Mouse (Mus musculus) midbrain, embryonic 13.5 days (tissue): ENCODE measurements around the gene Dkc1. TPM values are rescaled to one million over a fixed set of nuclear protein-coding genes. Genes with fewer than 3 reads are reported as not detected.

Experiments
- ATAC-seq: fragments of 200-750 bp; cut with Nextera tagmentation; 2 replicates; pipeline ENCODE4 v1.8.0; 2017; ENCODE audit warnings: mild to moderate bottlenecking, moderate TSS enrichment, moderate library complexity
- H3K27ac ChIP-seq: fragments of 300-500 bp; sonication (generic); 2 replicates; pipeline ENCODE4 v1.5.1; 2015; ENCODE audit warnings: inconsistent platforms, mild to moderate bottlenecking, moderate library complexity
- H3K27me3 ChIP-seq: fragments of 300-500 bp; sonication (generic); 2 replicates; pipeline ENCODE4 v1.6.1; 2015; ENCODE audit warnings: mild to moderate bottlenecking, inconsistent platforms
- H3K36me3 ChIP-seq: fragments of 300-500 bp; sonication (generic); 2 replicates; pipeline ENCODE4 v1.6.1; 2015; ENCODE audit warnings: mild to moderate bottlenecking, inconsistent platforms
- H3K4me1 ChIP-seq: fragments of 300-500 bp; sonication (generic); replicated peaks from 2 replicates; pipeline ENCODE4 v1.6.1; 2015; ENCODE audit warnings: inconsistent platforms
- H3K4me2 ChIP-seq: fragments of 300-500 bp; sonication (generic); replicated peaks from 2 replicates; pipeline ENCODE4 v1.6.1; 2015; ENCODE audit warnings: moderate library complexity, mild to moderate bottlenecking, inconsistent platforms
- H3K4me3 ChIP-seq: fragments of 300-500 bp; sonication (generic); replicated peaks from 2 replicates; pipeline ENCODE4 v1.5.1; 2015; ENCODE audit warnings: mild to moderate bottlenecking, inconsistent platforms
- H3K9ac ChIP-seq: fragments of 300-500 bp; sonication (generic); replicated peaks from 2 replicates; pipeline ENCODE4 v1.6.1; 2015; ENCODE audit warnings: mild to moderate bottlenecking, inconsistent platforms
- H3K9me3 ChIP-seq: fragments of 300-500 bp; sonication (generic); 2 replicates; pipeline ENCODE4 v1.6.1; 2016; ENCODE audit warnings: mild to moderate bottlenecking, inconsistent platforms
- WGBS: fragments of 180-500 bp; shearing (Covaris S2); methylation state at CpG from one replicate; pipeline ENCODE4 v1.1.7; 2015; 5-methylcytosine and 5-hydroxymethylcytosine counted together
- polyA plus RNA-seq: library from polyadenylated mRNA; unstranded; fragments of >200 nt; fragmentation: Nextera tagmentation; extraction: Ambion mirVana; gene quantifications from 2 replicates; pipeline ENCODE4 v1.2.1, GENCODE M21; 2015

Dkc1 gene
- polyA plus RNA-seq, 1 experiment from 2014 or later, result 84.7 TPM

GRCm38 (mm10) chrX:75150304-75150703 lies 54.6 kb downstream of the Dkc1 start:
- Histone ChIP-seq H3K4me2 (no peak overlapping the region), H3K4me1 (no peaks in the 10 kb centered on the region), H3K27ac (no peak overlapping the region), H3K9me3 (no peaks in the 10 kb centered on the region), H3K4me3 (no peak overlapping the region), H3K36me3 (no peaks in the 10 kb centered on the region), H3K27me3 (no peaks in the 10 kb centered on the region), H3K9ac (no peak overlapping the region)
- 82% methylated on average over 2 of the region's 2 CpGs for WGBS
- ATAC-seq, result no peak

- no peak overlapping the region for H3K4me2 ChIP-seq
- ATAC-seq, result no peak
- H3K9me3 ChIP-seq, result no peaks in the 10 kb centered on the region
- WGBS, result 50% methylated on average over 1 of the region's 1 CpGs
- no peak overlapping the region for H3K27ac ChIP-seq
- no peaks in the 10 kb centered on the region for H3K4me1 ChIP-seq
- H3K9ac ChIP-seq, result no peak overlapping the region
- no peaks in the 10 kb centered on the region for H3K27me3 ChIP-seq
- no peaks in the 10 kb centered on the region for H3K36me3 ChIP-seq
- H3K4me3 ChIP-seq, result no peak overlapping the region
Measured at GRCm38 (mm10) chrX:75152249-75152648, 56.6 kb downstream of the Dkc1 start.

GRCm38 (mm10) chrX:75155576-75156243 lies 60.1 kb downstream of the Dkc1 start:
- Histone ChIP-seq H3K9me3 (no peaks in the 10 kb centered on the region), H3K4me1 (no peaks in the 10 kb centered on the region), H3K4me2 (peak overlapping the region; percentile 59), H3K36me3 (no peaks in the 10 kb centered on the region), H3K4me3 (peak overlapping the region; percentile 45), H3K9ac (peak overlapping the region; percentile 58), H3K27me3 (no peaks in the 10 kb centered on the region), H3K27ac (no peak overlapping the region)
- ATAC-seq, result peak; percentile 89
- WGBS, result 16% methylated on average over 31 of the region's 49 CpGs

Other genes starting within 250 kb of the Dkc1 start
- gene Gab3, start 10.4 kb upstream of the Dkc1 start, polyA plus RNA-seq, result 1.2 and 1.7 TPM in 2 replicates
- gene Mpp1, start 35.2 kb downstream of the Dkc1 start, polyA plus RNA-seq, result 16.1 and 18.5 TPM in 2 replicates
- not detected in 2 replicates for gene Smim9, start 67.9 kb downstream of the Dkc1 start, polyA plus RNA-seq